Mouse (Mus musculus): Measurements from ENCODE around the gene Prr15. TPM values are rescaled to one million over a fixed set of nuclear protein-coding genes. Genes with fewer than 3 reads are reported as not detected.

The Prr15 gene
- polyA plus RNA-seq, 1 experiment, result 0.04 TPM

GRCm38 (mm10) chr6:54326671-54327625, 1.3 kb downstream of the Prr15 start:
- Histone ChIP-seq H3K4me3 (ENCODE audit: insufficient read depth, poor library complexity, severe bottlenecking) (no peak overlapping the region), H3K79me3 (ENCODE audit: low read depth) (no peaks in the 10 kb centered on the region), H3K36me3 (ENCODE audit: control insufficient read depth, insufficient read depth) (no peaks in the 10 kb centered on the region), H3ac (ENCODE audit: control insufficient read depth, insufficient read length, low read depth) (no peak overlapping the region), H3K27me3 (ENCODE audit: control insufficient read depth, insufficient read depth, insufficient read length) (no peaks in the 10 kb centered on the region), H3K79me2 (ENCODE audit: control insufficient read depth, insufficient read depth) (no peaks in the 10 kb centered on the region)
- no peak for TF ChIP-seq MYOD1 (IDR thresholded peaks at IDR 0.05; ENCODE audit: control insufficient read depth, insufficient read length, low read depth)
- no peak for TF ChIP-seq FOSL1 (IDR thresholded peaks at IDR 0.05; ENCODE audit: insufficient read depth, low read length, poor library complexity, severe bottlenecking)
- TF ChIP-seq MYOG (IDR thresholded peaks at IDR 0.05; ENCODE audit: control insufficient read depth, extremely low read depth, insufficient read length), result no peak
- TF ChIP-seq CEBPB (IDR thresholded peaks at IDR 0.05; ENCODE audit: low read depth), result no peak
- TF ChIP-seq MAX (IDR thresholded peaks at IDR 0.05), result no peak
- TF ChIP-seq USF1 (IDR thresholded peaks at IDR 0.05; ENCODE audit: low read depth), result no peak
- no peak for TF ChIP-seq CTCF (IDR thresholded peaks at IDR 0.05; ENCODE audit: control insufficient read depth, insufficient read depth, insufficient read length)

GRCm38 (mm10) chr6:54327626-54328003, 2.0 kb downstream of the Prr15 start:
- H3K79me3 ChIP-seq (ENCODE audit: low read depth), result no peaks in the 10 kb centered on the region
- TF ChIP-seq CTCF (IDR thresholded peaks at IDR 0.05; ENCODE audit: control insufficient read depth, insufficient read depth, insufficient read length) (no peak), MYOG (IDR thresholded peaks at IDR 0.05; ENCODE audit: control insufficient read depth, extremely low read depth, insufficient read length) (no peak), MAX (IDR thresholded peaks at IDR 0.05) (no peak), FOSL1 (IDR thresholded peaks at IDR 0.05; ENCODE audit: insufficient read depth, low read length, poor library complexity, severe bottlenecking) (no peak), MYOD1 (IDR thresholded peaks at IDR 0.05; ENCODE audit: control insufficient read depth, insufficient read length, low read depth) (no peak), USF1 (IDR thresholded peaks at IDR 0.05; ENCODE audit: low read depth) (no peak), CEBPB (IDR thresholded peaks at IDR 0.05; ENCODE audit: low read depth) (no peak)
- no peaks in the 10 kb centered on the region for H3K27me3 ChIP-seq (ENCODE audit: control insufficient read depth, insufficient read depth, insufficient read length)
- H3K4me3 ChIP-seq (ENCODE audit: insufficient read depth, poor library complexity, severe bottlenecking), result no peak overlapping the region
- no peaks in the 10 kb centered on the region for H3K79me2 ChIP-seq (ENCODE audit: control insufficient read depth, insufficient read depth)
- H3ac ChIP-seq (ENCODE audit: control insufficient read depth, insufficient read length, low read depth), result no peak overlapping the region
- no peaks in the 10 kb centered on the region for H3K36me3 ChIP-seq (ENCODE audit: control insufficient read depth, insufficient read depth)

GRCm38 (mm10) chr6:54328783-54329182, 3.1 kb downstream of the Prr15 start:
- no peak for TF ChIP-seq MAX (IDR thresholded peaks at IDR 0.05)
- TF ChIP-seq CTCF (IDR thresholded peaks at IDR 0.05; ENCODE audit: control insufficient read depth, insufficient read depth, insufficient read length), result no peak
- no peak for TF ChIP-seq MYOG (IDR thresholded peaks at IDR 0.05; ENCODE audit: control insufficient read depth, extremely low read depth, insufficient read length)
- TF ChIP-seq USF1 (IDR thresholded peaks at IDR 0.05; ENCODE audit: low read depth), result no peak
- TF ChIP-seq MYOD1 (IDR thresholded peaks at IDR 0.05; ENCODE audit: control insufficient read depth, insufficient read length, low read depth), result no peak
- TF ChIP-seq CEBPB (IDR thresholded peaks at IDR 0.05; ENCODE audit: low read depth), result no peak
- TF ChIP-seq FOSL1 (IDR thresholded peaks at IDR 0.05; ENCODE audit: insufficient read depth, low read length, poor library complexity, severe bottlenecking), result no peak
- no peaks in the 10 kb centered on the region for H3K27me3 ChIP-seq (ENCODE audit: control insufficient read depth, insufficient read depth, insufficient read length)
- no peaks in the 10 kb centered on the region for H3K79me2 ChIP-seq (ENCODE audit: control insufficient read depth, insufficient read depth)
- no peaks in the 10 kb centered on the region for H3K79me3 ChIP-seq (ENCODE audit: low read depth)
- H3ac ChIP-seq (ENCODE audit: control insufficient read depth, insufficient read length, low read depth), result no peak overlapping the region
- no peak overlapping the region for H3K4me3 ChIP-seq (ENCODE audit: insufficient read depth, poor library complexity, severe bottlenecking)
- H3K36me3 ChIP-seq (ENCODE audit: control insufficient read depth, insufficient read depth), result no peaks in the 10 kb centered on the region

- no peaks in the 10 kb centered on the region for H3K79me3 ChIP-seq (ENCODE audit: low read depth)
- no peaks in the 10 kb centered on the region for H3K27me3 ChIP-seq (ENCODE audit: control insufficient read depth, insufficient read depth, insufficient read length)
- no peaks in the 10 kb centered on the region for H3K79me2 ChIP-seq (ENCODE audit: control insufficient read depth, insufficient read depth)
- H3K4me3 ChIP-seq (ENCODE audit: insufficient read depth, poor library complexity, severe bottlenecking), result no peak overlapping the region
- no peak overlapping the region for H3ac ChIP-seq (ENCODE audit: control insufficient read depth, insufficient read length, low read depth)
- TF ChIP-seq CEBPB (IDR thresholded peaks at IDR 0.05; ENCODE audit: low read depth) (no peak), MYOD1 (IDR thresholded peaks at IDR 0.05; ENCODE audit: control insufficient read depth, insufficient read length, low read depth) (no peak)
- no peaks in the 10 kb centered on the region for H3K36me3 ChIP-seq (ENCODE audit: control insufficient read depth, insufficient read depth)
Observed at GRCm38 (mm10) chr6:54329598-54329997, 4.0 kb downstream of the Prr15 start.

GRCm38 (mm10) chr6:54330166-54330565, 4.5 kb downstream of the Prr15 start:
- Histone ChIP-seq H3K36me3 (ENCODE audit: control insufficient read depth, insufficient read depth) (no peaks in the 10 kb centered on the region), H3K79me3 (ENCODE audit: low read depth) (no peaks in the 10 kb centered on the region), H3K27me3 (ENCODE audit: control insufficient read depth, insufficient read depth, insufficient read length) (no peaks in the 10 kb centered on the region), H3ac (ENCODE audit: control insufficient read depth, insufficient read length, low read depth) (no peak overlapping the region), H3K79me2 (ENCODE audit: control insufficient read depth, insufficient read depth) (no peaks in the 10 kb centered on the region), H3K4me3 (ENCODE audit: insufficient read depth, poor library complexity, severe bottlenecking) (no peak overlapping the region)
- TF ChIP-seq CTCF (IDR thresholded peaks at IDR 0.05; ENCODE audit: control insufficient read depth, insufficient read depth, insufficient read length) (no peak), MAX (IDR thresholded peaks at IDR 0.05) (no peak), CEBPB (IDR thresholded peaks at IDR 0.05; ENCODE audit: low read depth) (no peak), MYOD1 (IDR thresholded peaks at IDR 0.05; ENCODE audit: control insufficient read depth, insufficient read length, low read depth) (no peak), MYOG (IDR thresholded peaks at IDR 0.05; ENCODE audit: control insufficient read depth, extremely low read depth, insufficient read length) (no peak), FOSL1 (IDR thresholded peaks at IDR 0.05; ENCODE audit: insufficient read depth, low read length, poor library complexity, severe bottlenecking) (no peak), USF1 (IDR thresholded peaks at IDR 0.05; ENCODE audit: low read depth) (no peak)

All from C2C12 (cell line).